ENCODE assay signal across 11 mouse cellular contexts in the genomic region with DNA sequence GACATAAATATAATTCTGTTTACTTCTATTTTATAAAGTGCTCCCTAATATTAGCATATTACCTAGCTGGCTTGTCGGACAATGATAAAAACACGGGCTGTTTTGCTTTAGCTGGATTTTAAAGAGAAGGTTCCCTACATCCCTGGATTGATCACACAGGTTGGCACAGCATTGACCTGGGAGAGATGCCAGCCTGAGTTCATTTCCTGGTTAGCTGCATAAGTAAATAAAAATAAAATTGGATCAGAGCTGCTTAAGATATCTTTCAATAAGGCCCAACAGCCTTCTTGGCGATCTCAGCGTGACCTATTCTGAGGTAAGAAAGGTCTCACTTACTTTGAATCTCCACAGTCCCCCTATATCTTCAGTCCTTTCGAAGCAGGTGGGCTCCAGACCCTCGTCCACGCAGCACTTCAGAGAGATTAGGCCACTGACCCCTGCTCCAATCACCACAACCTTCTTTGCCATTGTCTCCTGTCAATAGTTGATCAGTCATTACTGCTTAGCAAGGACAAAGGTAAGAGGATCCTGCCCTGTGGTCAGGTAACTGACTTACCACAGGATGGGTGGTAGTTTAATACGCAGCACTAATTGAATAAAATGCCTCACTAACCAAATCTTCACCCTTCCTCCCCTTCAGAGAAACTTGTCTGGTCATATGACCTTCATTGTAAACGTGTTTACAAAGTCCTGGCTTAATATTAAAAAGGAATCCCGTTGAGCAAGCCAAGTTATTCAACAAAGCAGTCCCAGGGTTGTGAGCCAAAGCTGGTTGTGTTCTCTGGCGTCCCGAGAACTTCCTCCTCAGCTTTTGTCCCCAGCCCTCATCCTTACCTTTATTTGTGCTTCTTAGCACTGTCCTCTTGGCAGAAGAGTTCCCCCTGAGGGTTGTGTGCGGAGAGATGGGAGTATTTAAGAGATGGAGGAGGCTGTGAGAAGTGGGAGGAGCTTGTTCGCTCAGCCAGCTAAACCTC. TPM values are rescaled to one million over a fixed set of nuclear protein-coding genes. Genes with fewer than 3 reads are reported as not detected.
DNase-seq lines count a peak whose midpoint lies in the region; ATAC-seq and TF ChIP-seq lines count a peak whose summit lies in the region.
"Had no signal": no experiment of that assay in that cellular context is flagged by ENCODE, and none has a peak within 500 bp of the region (broad histone marks: within the 10 kb centered on the region; RNA-seq: fewer than 3 reads in every experiment).

A gene (minus strand): TSS at position 889 of the 974 bp plus-strand sequence.

- WGBS in embryonic facial prominence, embryonic 14.5 days = 65% methylated on average over 14 of the region's 14 CpGs
- 73% methylated on average over 14 of the region's 14 CpGs for WGBS in embryonic facial prominence, embryonic 10.5 days
- WGBS in lung, embryonic 14.5 days = 63% methylated on average over 14 of the region's 14 CpGs

- H3K4me3 ChIP-seq in embryonic facial prominence, embryonic 14.5 days (ENCODE audit: low read depth, low read length) = no peak within 1 kb of the TSS
- H3K4me3 ChIP-seq in embryonic facial prominence, embryonic 10.5 days = no peak within 1 kb of the TSS
- H3K4me3 ChIP-seq in lung, embryonic 14.5 days (ENCODE audit: low read depth, low read length) = no peak within 1 kb of the TSS
- H3K4me3 ChIP-seq in left cerebral cortex, adult 2 months = no peak within 1 kb of the TSS
- H3K4me3 ChIP-seq: liver, embryonic 12.5 days; myocyte had no signal

- no peak within 1 kb of the TSS for H3K27ac ChIP-seq in embryonic facial prominence, embryonic 14.5 days (replicated peaks; ENCODE audit: low read depth, low read length)
- no peak within 1 kb of the TSS for H3K27ac ChIP-seq in embryonic facial prominence, embryonic 10.5 days (replicated peaks)
- H3K27ac ChIP-seq in lung, embryonic 14.5 days (ENCODE audit: low read depth) = no peak within 1 kb of the TSS
- H3K27ac ChIP-seq in left cerebral cortex, adult 2 months = no peak within 1 kb of the TSS
- H3K27ac ChIP-seq: liver, embryonic 12.5 days had no signal

- ATAC-seq in embryonic facial prominence, embryonic 14.5 days (ENCODE audit: low read depth) = peak; percentile 64; the same call in 1 of the 2 replicates
- 0 out of 2 replicates have a peak, but pooled peaks have one; percentile 31 for ATAC-seq in lung, embryonic 14.5 days (ENCODE audit: insufficient read depth)
- ATAC-seq: liver, embryonic 12.5 days had no signal

- peak; percentile 61 for DNase-seq in embryonic facial prominence, embryonic 14.5 days (ENCODE audit: low spot score)
- DNase-seq in embryonic facial prominence, embryonic 10.5 days (ENCODE audit: low spot score) = no peak
- no peak for DNase-seq in adrenal gland, adult 18-20 months (ENCODE audit: low spot score in 2 of 2)
- DNase-seq in heart, adult 9 months (ENCODE audit: low spot score in 2 of 2) = peak; percentile 74 to 81
- DNase-seq in lung, embryonic 14.5 days = peak; percentile 34
- no peak for DNase-seq in spleen, adult 12 weeks (ENCODE audit: low spot score)
- DNase-seq in left cerebral cortex, postnatal 36 days (ENCODE audit: low spot score in 2 of 2) = no peak
- no peak for DNase-seq in left cerebral cortex, adult 2 months (ENCODE audit: extremely low spot score in 1 of 2, low spot score in 2 of 2)
- DNase-seq: right cerebral cortex, postnatal 4 days had no signal

- TF ChIP-seq CTCF in lung, embryonic 14.5 days (IDR thresholded peaks at IDR 0.05; ENCODE audit: low read depth) = no peak
- TF ChIP-seq CTCF in left cerebral cortex, adult 2 months (IDR thresholded peaks at IDR 0.05) = no peak

- H3K4me2 ChIP-seq in embryonic facial prominence, embryonic 14.5 days (ENCODE audit: low read depth, low read length) = no peak within 1 kb of the TSS
- H3K4me2 ChIP-seq in lung, embryonic 14.5 days = no peak within 1 kb of the TSS
- H3K4me2 ChIP-seq: liver, embryonic 12.5 days had no signal

- no peaks in the 10 kb centered on the region for H3K9me3 ChIP-seq in embryonic facial prominence, embryonic 14.5 days (ENCODE audit: control insufficient read depth, low read length)
- no peaks in the 10 kb centered on the region for H3K9me3 ChIP-seq in embryonic facial prominence, embryonic 10.5 days
- H3K9me3 ChIP-seq in lung, embryonic 14.5 days (ENCODE audit: low read depth, low read length) = no peaks in the 10 kb centered on the region
- H3K9me3 ChIP-seq: liver, embryonic 12.5 days had no signal

- no peaks in the 10 kb centered on the region for H3K27me3 ChIP-seq in embryonic facial prominence, embryonic 14.5 days (replicated peaks; ENCODE audit: control insufficient read depth, insufficient read depth, low read length)
- no peaks in the 10 kb centered on the region for H3K27me3 ChIP-seq in embryonic facial prominence, embryonic 10.5 days (replicated peaks; ENCODE audit: low read depth, poor library complexity, severe bottlenecking)
- no peaks in the 10 kb centered on the region for H3K27me3 ChIP-seq in lung, embryonic 14.5 days (ENCODE audit: insufficient read depth, low read length)
- H3K27me3 ChIP-seq: liver, embryonic 12.5 days had no signal

- H3K36me3 ChIP-seq in embryonic facial prominence, embryonic 14.5 days (ENCODE audit: control insufficient read depth, insufficient read depth, low read length) = no peaks in the 10 kb centered on the region
- no peaks in the 10 kb centered on the region for H3K36me3 ChIP-seq in embryonic facial prominence, embryonic 10.5 days (replicated peaks)
- H3K36me3 ChIP-seq in lung, embryonic 14.5 days (ENCODE audit: insufficient read depth) = no peaks in the 10 kb centered on the region
- H3K36me3 ChIP-seq: liver, embryonic 12.5 days had no signal

- intact Hi-C loops in left cerebral cortex, postnatal 36 days (cut with DNase I) = loop anchor here (2.0 kb wide), 1 partner anchor 159 kb away; no protein-coding TSS in a partner anchor
- intact Hi-C loops in left cerebral cortex, adult 2 months (cut with DNase I) = loop anchor here (2.0 kb wide), 2 partner anchors 159 to 173 kb away; no protein-coding TSS in a partner anchor

- no peaks in the 10 kb centered on the region for H3K4me1 ChIP-seq in embryonic facial prominence, embryonic 14.5 days (ENCODE audit: control insufficient read depth, insufficient read depth, low read length)
- no peaks in the 10 kb centered on the region for H3K4me1 ChIP-seq in embryonic facial prominence, embryonic 10.5 days
- no peaks in the 10 kb centered on the region for H3K4me1 ChIP-seq in lung, embryonic 14.5 days (ENCODE audit: insufficient read depth)
- H3K4me1 ChIP-seq: liver, embryonic 12.5 days had no signal

- no peak within 1 kb of the TSS for H3K9ac ChIP-seq in embryonic facial prominence, embryonic 14.5 days (ENCODE audit: low read depth, low read length)
- no peak within 1 kb of the TSS for H3K9ac ChIP-seq in lung, embryonic 14.5 days
- H3K9ac ChIP-seq: liver, embryonic 12.5 days had no signal

RNA-seq across cellular contexts. Expression of the gene that starts here (rescaled TPM):
- polyA plus RNA-seq in embryonic facial prominence, embryonic 14.5 days (2014; fragmentation: Nextera tagmentation; extraction: Ambion mirVana) = 3.5 and 5.2 TPM in 2 replicates
- not detected in 2 replicates for polyA plus RNA-seq in embryonic facial prominence, embryonic 10.5 days (2016; fragmentation: Nextera tagmentation; extraction: Ambion mirVana)
- 10 to 100 TPM; 63.6 to 67.0 TPM for total RNA-seq in adrenal gland, adult 18-20 months (2021)
- 3.4 and 5.3 TPM in 2 replicates for polyA plus RNA-seq in lung, embryonic 14.5 days (2014; fragmentation: Nextera tagmentation; extraction: Ambion mirVana)
- 1 to 10 TPM; 3.2 to 4.0 TPM for total RNA-seq in left cerebral cortex, postnatal 36 days (2021)
- 1 to 10 TPM; 2.3 to 2.6 TPM for total RNA-seq in left cerebral cortex, adult 2 months (2021)
- polyA plus RNA-seq: myocyte had no signal

Comparison
In these comparisons a context has a peak if more than half of its experiments do, and no peak if none do; other contexts are left out.
1. RNA of the gene that starts here (total RNA-seq): 63.6 to 67.0 TPM in adrenal gland, adult 18-20 months; 3.2 to 4.0 TPM in left cerebral cortex, postnatal 36 days and 2.3 to 2.6 TPM in left cerebral cortex, adult 2 months; every median in the first group is over 10 times any median in the second.
2. DNase-seq: peak in embryonic facial prominence, embryonic 14.5 days (single experiment), heart, adult 9 months (2 of 2) and lung, embryonic 14.5 days (single experiment); none in embryonic facial prominence, embryonic 10.5 days (single experiment), adrenal gland, adult 18-20 months (0 of 2), spleen, adult 12 weeks (single experiment), left cerebral cortex, postnatal 36 days (0 of 2) and left cerebral cortex, adult 2 months (0 of 2).